Mouse (Mus musculus) MEL (cell line): ENCODE data around the gene Zfp775.

Source experiments
- BHLHE40 ChIP-seq: IDR thresholded peaks from 2 replicates; pipeline ENCODE4 v1.6.1; 2012; ENCODE audit warnings: low read depth, mild to moderate bottlenecking, inconsistent platforms, low read length, improper control_type of control experiment, borderline replicate concordance
- CTCF ChIP-seq, 3 experiments: IDR thresholded peaks in 2 of 3; conservative IDR thresholded peaks in 1 of 3; 2 replicates each; pipeline ENCODE4 v1.5.1; 2011 to 2012; ENCODE audit warnings: low read length in 3 of 3, low read depth in 2 of 3, mild to moderate bottlenecking in 2 of 3, improper control_type of control experiment in 1 of 3, inconsistent platforms in 1 of 3, mixed read lengths in 1 of 3, moderate library complexity in 1 of 3; ENCODE audit not compliant: control insufficient read depth in 1 of 3, insufficient read depth in 1 of 3, poor library complexity in 1 of 3, severe bottlenecking in 1 of 3
- POLR2A ChIP-seq, 2 experiments: IDR thresholded peaks; 2 replicates each; pipeline ENCODE4 v1.6.1; 2011 to 2012; ENCODE audit warnings: low read length in 2 of 2, mild to moderate bottlenecking in 2 of 2, control low read depth in 1 of 2, improper control_type of control experiment in 1 of 2, low read depth in 1 of 2, moderate library complexity in 1 of 2; ENCODE audit not compliant: control insufficient read depth in 1 of 2, insufficient read depth in 1 of 2, poor library complexity in 1 of 2
- TAL1 ChIP-seq: IDR thresholded peaks from 2 replicates; pipeline ENCODE4 v1.6.1; 2012; ENCODE audit warnings: mild to moderate bottlenecking, inconsistent platforms, low read length, moderate library complexity, mixed read lengths
- USF1 ChIP-seq: IDR thresholded peaks from 2 replicates; pipeline ENCODE4 v1.6.1; 2014; ENCODE audit warnings: low read depth, mild to moderate bottlenecking, inconsistent platforms, low read length, improper control_type of control experiment, moderate library complexity
- USF2 ChIP-seq, 2 experiments: IDR thresholded peaks; 2 replicates each; pipeline ENCODE4 v1.6.1; 2011 to 2012; ENCODE audit warnings: improper control_type of control experiment in 2 of 2, low read length in 2 of 2, borderline replicate concordance in 1 of 2, inconsistent platforms in 1 of 2, low read depth in 1 of 2, mild to moderate bottlenecking in 1 of 2; ENCODE audit not compliant: insufficient read depth in 1 of 2

DNA sequence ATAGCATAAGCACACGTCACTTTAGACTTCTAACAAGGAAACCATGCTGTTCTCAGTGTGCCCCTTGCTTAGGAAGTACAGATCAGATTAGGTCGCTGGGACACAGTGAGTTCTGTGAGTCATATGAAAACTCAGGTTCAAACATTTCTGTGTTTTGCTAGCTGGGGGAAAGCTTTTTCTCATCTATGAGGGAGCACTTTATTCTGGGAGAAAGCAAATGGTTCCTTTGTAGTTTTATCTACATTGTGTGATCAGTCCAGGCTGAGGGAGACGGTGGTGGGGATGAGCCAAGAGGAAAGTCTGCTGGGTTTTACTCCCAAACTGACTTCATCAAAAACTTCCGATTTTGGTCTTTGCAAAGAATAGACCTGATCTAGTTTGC lies 44.4 kb downstream of the Zfp775 start:
- TF ChIP-seq BHLHE40 (no peak), CTCF (IDR thresholded peaks at IDR 0.05 in 2 of 3, conservative IDR thresholded peaks at IDR 0.05 in 1 of 3; ENCODE audit: control insufficient read depth in 1 of 3, insufficient read depth in 1 of 3, low read depth in 2 of 3, low read length in 3 of 3, poor library complexity in 1 of 3, severe bottlenecking in 1 of 3) (no peak), TAL1 (no peak), POLR2A (IDR thresholded peaks at IDR 0.05; ENCODE audit: control insufficient read depth in 1 of 2, insufficient read depth in 1 of 2, low read depth in 1 of 2, low read length in 2 of 2, poor library complexity in 1 of 2) (no peak), USF2 (IDR thresholded peaks at IDR 0.05; ENCODE audit: borderline replicate concordance in 1 of 2, insufficient read depth in 1 of 2, low read depth in 1 of 2, low read length in 2 of 2) (no peak), USF1 (no peak)
